Mouse (Mus musculus): ENCODE measurements at regions not wholly inside any gene's neighbourhood (a gene's known extent, or its start where the extent isn't known, plus 50 kb on each side); places are given as distances from the start of the nearest gene placed in this dataset.

GRCm38 (mm10) chr17:84876037-84876436 lies 80.5 kb upstream of the Ppm1b start:
- TF ChIP-seq ZNF384 (IDR thresholded peaks at IDR 0.05; ENCODE audit: low read depth, low read length) (no peak), CTCF (IDR thresholded peaks at IDR 0.05 in 2 of 3, conservative IDR thresholded peaks at IDR 0.05 in 1 of 3; ENCODE audit: control insufficient read depth in 1 of 3, insufficient read depth in 1 of 3, low read depth in 2 of 3, low read length in 3 of 3, poor library complexity in 1 of 3, severe bottlenecking in 1 of 3) (no peak), NELFE (IDR thresholded peaks at IDR 0.05; ENCODE audit: low read depth, low read length) (no peak), TAL1 (IDR thresholded peaks at IDR 0.05; ENCODE audit: low read length) (no peak), POLR2A (IDR thresholded peaks at IDR 0.05; ENCODE audit: control insufficient read depth in 1 of 2, insufficient read depth in 1 of 2, low read depth in 1 of 2, low read length in 2 of 2, poor library complexity in 1 of 2) (no peak), E2F4 (IDR thresholded peaks at IDR 0.05; ENCODE audit: borderline replicate concordance, low read depth, low read length) (no peak), EP300 (IDR thresholded peaks at IDR 0.05; ENCODE audit: low read depth in 1 of 2, low read length in 2 of 2) (no peak)

Measured in MEL (cell line).